Mouse (Mus musculus): ENCODE data around the gene Kat14. TPM values are rescaled to one million over a fixed set of nuclear protein-coding genes. Genes with fewer than 3 reads are reported as not detected.
A peak's percentile ranks its signal among the peaks of the same experiment; 100 is the strongest.

Gene Kat14
- polyA plus RNA-seq (2015; fragmentation: Nextera tagmentation; extraction: Ambion mirVana), result 29.1 and 30.7 TPM in 2 replicates

- H3K4me2 ChIP-seq, result peak within 1 kb of the TSS; percentile 69
- peaks cover 5% of the 10 kb centered on the region for H3K36me3 ChIP-seq (replicated peaks)
- H3K27me3 ChIP-seq (replicated peaks), result no peaks in the 10 kb centered on the region
- peak; percentile 96 for ATAC-seq (replicated peaks)
- H3K9ac ChIP-seq, result peak within 1 kb of the TSS; percentile 83
- H3K9me3 ChIP-seq, result no peaks in the 10 kb centered on the region
- 7% methylated on average over 38 of the region's 38 CpGs for WGBS
- H3K4me1 ChIP-seq, result peaks cover 18% of the 10 kb centered on the region
- peak within 1 kb of the TSS; percentile 94 for H3K27ac ChIP-seq
- peak within 1 kb of the TSS; percentile 81 for H3K4me3 ChIP-seq
These were observed at the start of gene Kat14, which contains the start of gene Pet117 for GRCm38 (mm10) chr2:144368400-144369019. Kat14 (plus strand) TSS chr2:144368983. Pet117 (plus strand) TSS chr2:144368996.

- 69% methylated on average over 3 of the region's 3 CpGs for WGBS
- no peaks in the 10 kb centered on the region for H3K36me3 ChIP-seq (replicated peaks)
- H3K27me3 ChIP-seq (replicated peaks), result peaks cover 15% of the 10 kb centered on the region
- no peak overlapping the region for H3K9ac ChIP-seq
- no peak overlapping the region for H3K27ac ChIP-seq
- H3K4me3 ChIP-seq, result no peak overlapping the region
- ATAC-seq (replicated peaks), result no peak
- H3K4me2 ChIP-seq, result no peak overlapping the region
- no peaks in the 10 kb centered on the region for H3K4me1 ChIP-seq
- no peaks in the 10 kb centered on the region for H3K9me3 ChIP-seq
These were observed 44.6 kb upstream of the Kat14 start for GRCm38 (mm10) chr2:144324218-144324617.

- no peak for ATAC-seq (replicated peaks)
- no peaks in the 10 kb centered on the region for H3K9me3 ChIP-seq
- H3K4me2 ChIP-seq, result no peak overlapping the region
- 4% methylated on average over 10 of the region's 10 CpGs for WGBS
- H3K36me3 ChIP-seq (replicated peaks), result no peaks in the 10 kb centered on the region
- H3K27me3 ChIP-seq (replicated peaks), result peaks cover 60% of the 10 kb centered on the region
- no peak overlapping the region for H3K9ac ChIP-seq
- peaks cover 32% of the 10 kb centered on the region for H3K4me1 ChIP-seq
- H3K4me3 ChIP-seq, result no peak overlapping the region
- no peak overlapping the region for H3K27ac ChIP-seq
These were observed 39.3 kb upstream of the Kat14 start for GRCm38 (mm10) chr2:144329451-144329850.

GRCm38 (mm10) chr2:144329937-144330336, 38.8 kb upstream of the Kat14 start:
- no peak for ATAC-seq (replicated peaks)
- H3K9me3 ChIP-seq, result no peaks in the 10 kb centered on the region
- peaks cover 32% of the 10 kb centered on the region for H3K4me1 ChIP-seq
- no peak overlapping the region for H3K9ac ChIP-seq
- no peaks in the 10 kb centered on the region for H3K36me3 ChIP-seq (replicated peaks)
- 1% methylated on average over 10 of the region's 10 CpGs for WGBS
- H3K4me2 ChIP-seq, result no peak overlapping the region; the same call in 1 of the 2 replicates
- H3K27ac ChIP-seq, result no peak overlapping the region
- H3K4me3 ChIP-seq, result no peak overlapping the region
- peaks cover 65% of the 10 kb centered on the region for H3K27me3 ChIP-seq (replicated peaks)

GRCm38 (mm10) chr2:144330352-144330959, 38.3 kb upstream of the Kat14 start:
- WGBS, result 1% methylated on average over 41 of the region's 41 CpGs

GRCm38 (mm10) chr2:144330960-144331371, 37.8 kb upstream of the Kat14 start:
- Histone ChIP-seq H3K36me3 (replicated peaks) (no peaks in the 10 kb centered on the region), H3K27ac (no peak overlapping the region), H3K4me2 (peak overlapping the region; percentile 93), H3K27me3 (replicated peaks) (peaks cover 73% of the 10 kb centered on the region), H3K9ac (peak overlapping the region; percentile 15; the same call in 1 of the 2 replicates), H3K9me3 (no peaks in the 10 kb centered on the region), H3K4me1 (peaks cover 32% of the 10 kb centered on the region), H3K4me3 (peak overlapping the region; percentile 45)
- WGBS, result under 1% methylated on average over 50 of the region's 50 CpGs
- ATAC-seq (replicated peaks), result peak; percentile 43

More at GRCm38 (mm10) chr2:144330352-144330959, 38.3 kb upstream of the Kat14 start:
- Histone ChIP-seq H3K9me3 (no peaks in the 10 kb centered on the region), H3K27me3 (replicated peaks) (peaks cover 70% of the 10 kb centered on the region), H3K9ac (peak overlapping the region; percentile 15; the same call in 1 of the 2 replicates), H3K36me3 (replicated peaks) (no peaks in the 10 kb centered on the region), H3K27ac (no peak overlapping the region), H3K4me2 (peak overlapping the region; percentile 93), H3K4me3 (peak overlapping the region; percentile 45), H3K4me1 (peaks cover 32% of the 10 kb centered on the region)
- peak; percentile 54 for ATAC-seq (replicated peaks)

GRCm38 (mm10) chr2:144331401-144332302, 37.1 kb upstream of the Kat14 start, which contains the start of gene Ovol2:
Ovol2 (minus strand) TSS chr2:144332146.
- 2% methylated on average over 62 of the region's 62 CpGs for WGBS
- peak; percentile 41 for ATAC-seq (replicated peaks)
- Histone ChIP-seq H3K4me3 (peak within 1 kb of the TSS; percentile 45), H3K27me3 (replicated peaks) (peaks cover 73% of the 10 kb centered on the region), H3K9me3 (no peaks in the 10 kb centered on the region), H3K9ac (peak within 1 kb of the TSS; percentile 26), H3K27ac (no peak within 1 kb of the TSS), H3K36me3 (replicated peaks) (no peaks in the 10 kb centered on the region), H3K4me1 (peaks cover 32% of the 10 kb centered on the region), H3K4me2 (peak within 1 kb of the TSS; percentile 93)

- Histone ChIP-seq H3K9ac (no peak overlapping the region), H3K36me3 (replicated peaks) (no peaks in the 10 kb centered on the region), H3K4me3 (peak overlapping the region; percentile 45), H3K4me1 (peaks cover 32% of the 10 kb centered on the region), H3K27ac (no peak overlapping the region), H3K27me3 (replicated peaks) (peaks cover 73% of the 10 kb centered on the region), H3K9me3 (no peaks in the 10 kb centered on the region), H3K4me2 (peak overlapping the region; percentile 93)
- 5% methylated on average over 9 of the region's 9 CpGs for WGBS
- no peak for ATAC-seq (replicated peaks)
These were observed 36.3 kb upstream of the Kat14 start for GRCm38 (mm10) chr2:144332486-144332885.

- no peak for ATAC-seq (replicated peaks)
- H3K9ac ChIP-seq, result peak overlapping the region; percentile 26; the same call in 1 of the 2 replicates
- no peak overlapping the region for H3K27ac ChIP-seq
- H3K36me3 ChIP-seq (replicated peaks), result no peaks in the 10 kb centered on the region
- H3K4me3 ChIP-seq, result peak overlapping the region; percentile 45
- H3K27me3 ChIP-seq (replicated peaks), result peaks cover 67% of the 10 kb centered on the region
- H3K4me2 ChIP-seq, result peak overlapping the region; percentile 93
- H3K9me3 ChIP-seq, result no peaks in the 10 kb centered on the region
- 8% methylated on average over 28 of the region's 28 CpGs for WGBS
- H3K4me1 ChIP-seq, result peaks cover 32% of the 10 kb centered on the region
These were observed 35.5 kb upstream of the Kat14 start for GRCm38 (mm10) chr2:144333138-144333842.

- peaks cover 10% of the 10 kb centered on the region for H3K4me1 ChIP-seq
- H3K4me2 ChIP-seq, result no peak overlapping the region
- H3K4me3 ChIP-seq, result no peak overlapping the region
- H3K27me3 ChIP-seq (replicated peaks), result peaks cover 29% of the 10 kb centered on the region
- no peaks in the 10 kb centered on the region for H3K9me3 ChIP-seq
- H3K27ac ChIP-seq, result no peak overlapping the region
- H3K36me3 ChIP-seq (replicated peaks), result no peaks in the 10 kb centered on the region
- WGBS, result 75% methylated on average over 3 of the region's 3 CpGs
- H3K9ac ChIP-seq, result no peak overlapping the region
- no peak for ATAC-seq (replicated peaks)
These were observed 31.6 kb upstream of the Kat14 start for GRCm38 (mm10) chr2:144337230-144337629.

GRCm38 (mm10) chr2:144337701-144338100, 31.1 kb upstream of the Kat14 start:
- 80% methylated on average over 7 of the region's 8 CpGs for WGBS

More at GRCm38 (mm10) chr2:144337701-144338100, 31.1 kb upstream of the Kat14 start:
- Histone ChIP-seq H3K9ac (no peak overlapping the region), H3K4me2 (no peak overlapping the region), H3K27me3 (replicated peaks) (peaks cover 28% of the 10 kb centered on the region; the same call in 1 of the 2 replicates), H3K27ac (no peak overlapping the region), H3K4me3 (no peak overlapping the region), H3K9me3 (no peaks in the 10 kb centered on the region), H3K4me1 (peaks cover 5% of the 10 kb centered on the region), H3K36me3 (replicated peaks) (no peaks in the 10 kb centered on the region)
- ATAC-seq (replicated peaks), result no peak

Data from midbrain, embryonic 15.5 days (tissue).